In genomic region chr14:122636601-122637000, GRCm38 (mm10) we compare ENCODE assay signal across 16 mouse cellular contexts.
"Had no signal": no experiment of that assay in that cellular context is flagged by ENCODE, and none has a peak within 500 bp of the region (broad histone marks: within the 10 kb centered on the region; RNA-seq: fewer than 3 reads in every experiment).

No protein-coding gene starts in this region.

- H3K4me3 ChIP-seq: liver, embryonic 15.5 days; midbrain, embryonic 10.5 days; myocyte; neural tube, embryonic 15.5 days had no signal

- H3K36me3 ChIP-seq: liver, embryonic 15.5 days; midbrain, embryonic 10.5 days; neural tube, embryonic 15.5 days had no signal

- ATAC-seq: lung, postnatal 0 days had no signal

- H3K27ac ChIP-seq: liver, embryonic 15.5 days; midbrain, embryonic 10.5 days; neural tube, embryonic 15.5 days had no signal

- DNase-seq: kidney, postnatal 14 days; layer of hippocampus, adult 9-11 months; layer of hippocampus, postnatal 36 days; lung, adult 2 months; lung, postnatal 4 days; midbrain, embryonic 14.5 days; right cerebral cortex, postnatal 4 days; spleen, adult 18-20 months; thymus, adult 18-20 months; thymus, postnatal 14 days had no signal

- H3K4me1 ChIP-seq: liver, embryonic 15.5 days had no signal

- H3K27me3 ChIP-seq: liver, embryonic 15.5 days; neural tube, embryonic 15.5 days had no signal

- H3K4me2 ChIP-seq: liver, embryonic 11.5 days; liver, embryonic 15.5 days; neural tube, embryonic 15.5 days had no signal

- H3K9me3 ChIP-seq: liver, embryonic 15.5 days; midbrain, embryonic 10.5 days; neural tube, embryonic 15.5 days had no signal

- H3K9ac ChIP-seq: liver, embryonic 15.5 days; neural tube, embryonic 15.5 days had no signal
